Mouse (Mus musculus) midbrain, embryonic 16.5 days (tissue): Measurements from ENCODE around the gene Magi2. TPM values are rescaled to one million over a fixed set of nuclear protein-coding genes. Genes with fewer than 3 reads are reported as not detected.
"Not testable (repeated sequence)": the region's sequence is repeated elsewhere in the genome, so short reads cannot be mapped to it uniquely, and the experiment has no call there.

ENCODE experiments used
- ATAC-seq: fragments of 200-750 bp; cut with Nextera tagmentation; 2 replicates; pipeline ENCODE4 v1.8.0; 2017; ENCODE audit warnings: moderate TSS enrichment
- H3K27ac ChIP-seq: fragments of 300-500 bp; sonication (generic); 2 replicates; pipeline ENCODE4 v1.5.1; 2014; ENCODE audit warnings: mild to moderate bottlenecking, low read length, mixed read lengths
- H3K27me3 ChIP-seq: fragments of 300-500 bp; sonication (generic); 2 replicates; pipeline ENCODE4 v1.6.1; 2014; ENCODE audit warnings: low read depth, low read length, mixed read lengths; ENCODE audit not compliant: control insufficient read depth, insufficient read depth
- H3K36me3 ChIP-seq: fragments of 300-500 bp; sonication (generic); 2 replicates; pipeline ENCODE4 v1.6.1; 2014; ENCODE audit warnings: mild to moderate bottlenecking, low read length, moderate library complexity, mixed read lengths; ENCODE audit not compliant: control insufficient read depth, insufficient read depth
- H3K4me1 ChIP-seq: fragments of 300-500 bp; sonication (generic); 2 replicates; pipeline ENCODE4 v1.6.1; 2014; ENCODE audit warnings: mild to moderate bottlenecking, low read length, mixed read lengths; ENCODE audit not compliant: control insufficient read depth, insufficient read depth
- H3K4me2 ChIP-seq: fragments of 300-500 bp; sonication (generic); 2 replicates; pipeline ENCODE4 v1.6.1; 2014; ENCODE audit warnings: mild to moderate bottlenecking, low read length, mixed read lengths
- H3K4me3 ChIP-seq: fragments of 300-500 bp; sonication (generic); 2 replicates; pipeline ENCODE4 v1.5.1; 2014; ENCODE audit warnings: low read depth, mild to moderate bottlenecking, low read length, moderate library complexity, mixed read lengths
- H3K9ac ChIP-seq: fragments of 300-500 bp; sonication (generic); 2 replicates; pipeline ENCODE4 v1.6.1; 2014; ENCODE audit warnings: low read depth, low read length, mixed read lengths
- H3K9me3 ChIP-seq: fragments of 300-500 bp; sonication (generic); replicated peaks from 2 replicates; pipeline ENCODE4 v1.6.1; 2014; ENCODE audit warnings: mild to moderate bottlenecking, low read length, mixed read lengths; ENCODE audit not compliant: control insufficient read depth, poor library complexity, severe bottlenecking
- WGBS: fragments of 180-500 bp; shearing (Covaris S2); extraction: QIAGEN DNeasy Blood & Tissue Kit; methylation state at CpG from one replicate; pipeline ENCODE4 v1.1.7; 2014; 5-methylcytosine and 5-hydroxymethylcytosine counted together
- polyA plus RNA-seq: library from polyadenylated mRNA; unstranded; fragments of >200 nt; fragmentation: Nextera tagmentation; extraction: Ambion mirVana; gene quantifications from 2 replicates; pipeline ENCODE4 v1.2.1, GENCODE M21; 2015

The Magi2 gene
- polyA plus RNA-seq, 1 experiment from 2014 or later: 33.0 TPM

- no peaks in the 10 kb centered on the region for H3K27me3 ChIP-seq
- H3K9ac ChIP-seq: no peak overlapping the region
- ATAC-seq: no peak
- WGBS: 95% methylated on average over 4 of the region's 4 CpGs
- no peak overlapping the region for H3K4me2 ChIP-seq
- no peak overlapping the region for H3K4me3 ChIP-seq
- H3K27ac ChIP-seq: no peak overlapping the region
- H3K9me3 ChIP-seq: no peaks in the 10 kb centered on the region
- no peaks in the 10 kb centered on the region for H3K4me1 ChIP-seq
- no peaks in the 10 kb centered on the region for H3K36me3 ChIP-seq
Observed at GRCm38 (mm10) chr5:19400299-19400698, 173.5 kb downstream of the Magi2 start.

- no peaks in the 10 kb centered on the region for H3K36me3 ChIP-seq
- peak; percentile 76 for ATAC-seq
- H3K4me2 ChIP-seq: no peak overlapping the region
- H3K4me3 ChIP-seq: no peak overlapping the region
- no peaks in the 10 kb centered on the region for H3K9me3 ChIP-seq
- H3K27me3 ChIP-seq: no peaks in the 10 kb centered on the region
- H3K4me1 ChIP-seq: no peaks in the 10 kb centered on the region
- no peak overlapping the region for H3K27ac ChIP-seq
- 49% methylated on average over 5 of the region's 5 CpGs for WGBS
- no peak overlapping the region for H3K9ac ChIP-seq
Observed at GRCm38 (mm10) chr5:19400738-19401408, 174.0 kb downstream of the Magi2 start.

GRCm38 (mm10) chr5:19404268-19404667 lies 177.4 kb downstream of the Magi2 start:
- not testable (repeated sequence) for H3K9me3 ChIP-seq, H3K36me3 ChIP-seq, H3K4me1 ChIP-seq, H3K9ac ChIP-seq, H3K4me3 ChIP-seq, ATAC-seq, H3K27ac ChIP-seq, H3K4me2 ChIP-seq, H3K27me3 ChIP-seq
- 84% methylated on average over 1 of the region's 1 CpGs for WGBS

GRCm38 (mm10) chr5:19414556-19414955 lies 187.7 kb downstream of the Magi2 start:
- Histone ChIP-seq H3K4me3 (no peak overlapping the region), H3K36me3 (no peaks in the 10 kb centered on the region), H3K27me3 (no peaks in the 10 kb centered on the region), H3K4me1 (no peaks in the 10 kb centered on the region), H3K4me2 (no peak overlapping the region), H3K9ac (no peak overlapping the region), H3K9me3 (no peaks in the 10 kb centered on the region), H3K27ac (no peak overlapping the region)
- ATAC-seq: no peak
- 42% methylated on average over 4 of the region's 4 CpGs for WGBS

- Histone ChIP-seq H3K36me3 (no peaks in the 10 kb centered on the region), H3K9ac (no peak overlapping the region), H3K4me1 (no peaks in the 10 kb centered on the region), H3K27me3 (no peaks in the 10 kb centered on the region), H3K9me3 (no peaks in the 10 kb centered on the region), H3K4me2 (no peak overlapping the region), H3K4me3 (no peak overlapping the region), H3K27ac (no peak overlapping the region)
- ATAC-seq: 0 out of 2 replicates have a peak, but pooled peaks have one; percentile 60
- WGBS: 29% methylated on average over 2 of the region's 2 CpGs
Observed at GRCm38 (mm10) chr5:19429290-19429689, 202.5 kb downstream of the Magi2 start.

DNA sequence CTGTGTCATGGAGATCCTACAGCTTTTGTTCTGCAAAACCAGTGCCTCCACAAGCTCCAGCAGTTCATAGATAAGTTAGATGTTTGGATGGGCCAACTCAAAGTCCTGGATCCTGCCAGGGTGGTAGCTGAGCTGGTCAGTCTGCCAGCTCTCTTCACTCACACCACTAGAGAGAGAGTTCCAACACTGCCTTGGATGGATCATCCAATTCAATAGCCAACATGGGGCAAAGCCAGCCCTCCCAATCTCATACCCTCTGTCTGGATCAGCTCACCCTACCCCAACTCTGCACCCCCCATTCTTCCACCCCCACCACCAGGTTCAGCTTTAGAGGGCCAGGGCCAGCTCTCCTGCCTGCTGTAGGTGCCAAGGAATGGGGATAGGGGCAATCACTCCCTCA lies 235.7 kb downstream of the Magi2 start:
- Histone ChIP-seq H3K36me3 (no peaks in the 10 kb centered on the region), H3K27ac (no peak overlapping the region), H3K27me3 (no peaks in the 10 kb centered on the region), H3K4me2 (no peak overlapping the region), H3K4me1 (no peaks in the 10 kb centered on the region), H3K4me3 (no peak overlapping the region), H3K9ac (no peak overlapping the region), H3K9me3 (no peaks in the 10 kb centered on the region)
- no peak for ATAC-seq

DNA sequence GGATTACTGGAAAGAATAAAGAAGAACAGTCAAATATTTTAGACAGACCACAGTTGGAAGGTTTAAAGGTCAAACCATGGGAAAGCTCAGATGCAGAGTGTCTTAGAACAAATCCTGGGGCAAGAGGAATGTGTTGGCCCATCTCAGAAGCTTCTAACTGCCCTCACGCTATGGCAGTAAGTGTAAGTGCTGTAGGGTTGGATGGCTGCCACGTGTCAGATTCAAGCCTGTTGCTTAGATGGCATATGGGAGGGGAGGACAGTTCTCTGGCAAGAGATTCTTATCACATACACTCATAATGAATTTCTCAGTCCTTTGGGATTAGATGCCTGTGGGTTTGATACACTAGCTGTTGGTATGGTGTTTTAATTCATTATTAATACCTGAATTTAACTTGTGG lies 238.5 kb downstream of the Magi2 start:
- Histone ChIP-seq H3K27ac (no peak overlapping the region), H3K4me1 (no peaks in the 10 kb centered on the region), H3K4me3 (no peak overlapping the region), H3K9ac (no peak overlapping the region), H3K27me3 (no peaks in the 10 kb centered on the region), H3K9me3 (no peaks in the 10 kb centered on the region), H3K4me2 (no peak overlapping the region), H3K36me3 (no peaks in the 10 kb centered on the region)
- no peak for ATAC-seq
- WGBS: 54% methylated on average over 2 of the region's 2 CpGs

- no peak overlapping the region for H3K4me3 ChIP-seq
- no peaks in the 10 kb centered on the region for H3K36me3 ChIP-seq
- H3K27ac ChIP-seq: no peak overlapping the region
- ATAC-seq: no peak
- H3K27me3 ChIP-seq: no peaks in the 10 kb centered on the region
- H3K4me2 ChIP-seq: no peak overlapping the region
- no peak overlapping the region for H3K9ac ChIP-seq
- H3K9me3 ChIP-seq: no peaks in the 10 kb centered on the region
- WGBS: 82% methylated on average over 4 of the region's 4 CpGs
- H3K4me1 ChIP-seq: no peaks in the 10 kb centered on the region
Observed at GRCm38 (mm10) chr5:19472851-19473439, 246.1 kb downstream of the Magi2 start.

- H3K9me3 ChIP-seq: no peaks in the 10 kb centered on the region
- WGBS: 94% methylated on average over 3 of the region's 3 CpGs
- no peak overlapping the region for H3K9ac ChIP-seq
- H3K4me2 ChIP-seq: no peak overlapping the region
- H3K4me3 ChIP-seq: no peak overlapping the region
- no peaks in the 10 kb centered on the region for H3K27me3 ChIP-seq
- H3K4me1 ChIP-seq: no peaks in the 10 kb centered on the region
- ATAC-seq: no peak
- no peak overlapping the region for H3K27ac ChIP-seq
- no peaks in the 10 kb centered on the region for H3K36me3 ChIP-seq
Observed at GRCm38 (mm10) chr5:19482981-19483380, 256.1 kb downstream of the Magi2 start.
